Mouse (Mus musculus): ENCODE measurements around the gene P3h2. TPM values are rescaled to one million over a fixed set of nuclear protein-coding genes. Genes with fewer than 3 reads are reported as not detected.

The P3h2 gene
- 1 to 10 TPM; 5.7 to 6.8 TPM for total RNA-seq (2021)

GRCm38 (mm10) chr16:26105115-26105974 lies at the start of gene P3h2:
TSS of gene P3h2 (minus strand) at chr16:26105784.
- intact Hi-C loops (cut with DNase I) = loop anchor here (2.0 to 5.0 kb wide), 4 partner anchors 53 to 139 kb away; no protein-coding TSS in a partner anchor
- peak; percentile 72 to 77 for DNase-seq

- intact Hi-C loops (cut with DNase I) = no loop called here
- no peak for DNase-seq
These were observed 46.7 kb upstream of the P3h2 start for GRCm38 (mm10) chr16:26152258-26152657.

- intact Hi-C loops (cut with DNase I) = no loop called here
- DNase-seq = no peak
These were observed 45.4 kb upstream of the P3h2 start for GRCm38 (mm10) chr16:26150943-26151342.

- intact Hi-C loops (cut with DNase I) = no loop called here
- no peak for DNase-seq
These were observed 41.3 kb upstream of the P3h2 start for GRCm38 (mm10) chr16:26146853-26147252.

- DNase-seq = no peak
- intact Hi-C loops (cut with DNase I) = no loop called here
These were observed 25.5 kb upstream of the P3h2 start for GRCm38 (mm10) chr16:26131126-26131525.

- intact Hi-C loops (cut with DNase I) = loop anchor here (5.0 kb wide), 3 partner anchors 54 to 124 kb away; no protein-coding TSS in a partner anchor
- no peak for DNase-seq
These were observed 1.0 kb upstream of the P3h2 start for GRCm38 (mm10) chr16:26106618-26107017.

GRCm38 (mm10) chr16:26106041-26106617 lies 545 bp upstream of the P3h2 start:
- intact Hi-C loops (cut with DNase I) = loop anchor here (5.0 kb wide), 3 partner anchors 54 to 124 kb away; no protein-coding TSS in a partner anchor
- DNase-seq = peak; percentile 16 to 23

GRCm38 (mm10) chr16:26104274-26104673 lies 1.3 kb downstream of the P3h2 start:
- intact Hi-C loops (cut with DNase I) = loop anchor here (2.0 to 5.0 kb wide), 2 partner anchors 93 to 137 kb away; no protein-coding TSS in a partner anchor
- DNase-seq = no peak

- intact Hi-C loops (cut with DNase I) = loop anchor here (5.0 kb wide), 1 partner anchor 94 kb away; no protein-coding TSS in a partner anchor
These were observed 2.7 kb downstream of the P3h2 start for GRCm38 (mm10) chr16:26102856-26103255.

DNA sequence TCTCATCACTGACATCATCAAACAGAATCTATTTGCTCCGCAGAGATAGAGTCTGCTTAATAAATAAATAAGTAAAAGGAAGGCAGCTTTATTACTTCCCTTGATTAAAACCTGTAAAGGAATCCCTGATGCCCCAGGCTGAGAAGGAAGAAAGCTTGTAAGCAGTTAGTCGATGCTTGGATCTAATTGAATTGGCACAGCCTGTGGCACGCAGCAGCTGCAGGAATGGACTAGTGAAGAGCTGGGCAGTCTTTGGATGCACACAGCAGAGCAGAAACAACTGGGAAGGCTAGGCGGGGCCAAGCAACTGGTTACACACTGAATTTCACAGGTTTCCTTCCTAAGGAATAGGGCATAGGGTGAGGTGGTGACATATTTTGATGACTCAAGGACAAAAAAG lies 5.4 kb downstream of the P3h2 start:
- intact Hi-C loops (cut with DNase I) = loop anchor here (5.0 kb wide), 1 partner anchor 97 kb away; no protein-coding TSS in a partner anchor
- no peak for DNase-seq

More at GRCm38 (mm10) chr16:26102856-26103255, 2.7 kb downstream of the P3h2 start:
- DNase-seq = no peak

DNA sequence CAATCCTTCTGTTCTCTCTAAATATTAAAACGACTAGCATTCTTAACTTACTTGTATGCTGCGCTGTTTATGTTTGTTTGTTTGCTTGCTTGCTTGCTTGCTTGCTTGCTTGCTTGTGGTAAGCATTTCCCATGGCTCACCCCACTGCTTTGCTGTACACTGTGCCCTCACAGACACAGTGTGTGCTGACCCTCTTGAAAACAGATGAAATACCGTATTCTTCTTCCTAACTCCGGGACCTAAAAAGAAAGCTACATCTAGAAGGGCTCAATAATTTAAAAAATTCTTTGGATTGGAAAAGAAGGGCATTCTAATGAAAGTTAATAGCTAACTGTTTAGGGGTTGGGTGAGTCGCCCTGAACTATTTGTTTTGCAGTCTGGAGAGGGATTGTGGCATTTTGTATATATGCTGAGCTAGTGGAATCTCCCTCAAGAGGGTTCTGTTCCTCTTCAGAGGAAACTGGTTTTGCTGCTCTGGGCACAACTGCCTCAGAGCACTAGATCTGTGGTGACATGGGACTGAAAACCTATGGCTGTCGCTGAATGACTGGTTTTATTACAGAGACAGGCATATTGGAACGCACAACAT lies 9.8 kb downstream of the P3h2 start:
- intact Hi-C loops (cut with DNase I) = no loop called here
- DNase-seq = no peak

GRCm38 (mm10) chr16:26093888-26094287 lies 11.7 kb downstream of the P3h2 start:
- intact Hi-C loops (cut with DNase I) = no loop called here
- DNase-seq = no peak

- intact Hi-C loops (cut with DNase I) = no loop called here
- no peak for DNase-seq
These were observed 16.6 kb downstream of the P3h2 start for GRCm38 (mm10) chr16:26088976-26089375.

- intact Hi-C loops (cut with DNase I) = no loop called here
These were observed 17.3 kb downstream of the P3h2 start for GRCm38 (mm10) chr16:26088240-26088639.

GRCm38 (mm10) chr16:26086955-26087354 lies 18.6 kb downstream of the P3h2 start:
- DNase-seq = no peak
- intact Hi-C loops (cut with DNase I) = no loop called here

More at GRCm38 (mm10) chr16:26088240-26088639, 17.3 kb downstream of the P3h2 start:
- DNase-seq = no peak

DNA sequence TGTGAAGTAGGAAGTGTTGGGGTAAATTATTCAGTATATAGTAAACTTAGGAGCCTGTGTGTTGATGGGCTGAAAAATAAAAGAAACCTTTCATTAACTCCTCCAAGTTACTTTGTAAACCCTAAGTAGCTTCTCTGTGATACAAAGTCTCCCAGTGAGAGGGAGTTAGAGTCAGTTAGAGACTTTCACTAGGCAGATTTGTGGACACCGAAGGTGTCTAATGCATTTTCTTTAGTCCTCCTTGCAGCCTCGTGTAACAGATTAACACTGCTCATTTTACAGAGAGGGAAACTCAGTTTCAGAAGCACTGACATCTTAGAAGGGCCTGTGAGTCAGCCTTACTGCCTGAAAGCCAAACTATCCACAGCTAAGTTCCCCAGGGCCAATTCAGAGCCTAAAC lies 20.4 kb downstream of the P3h2 start:
- intact Hi-C loops (cut with DNase I) = no loop called here
- no peak for DNase-seq

DNA sequence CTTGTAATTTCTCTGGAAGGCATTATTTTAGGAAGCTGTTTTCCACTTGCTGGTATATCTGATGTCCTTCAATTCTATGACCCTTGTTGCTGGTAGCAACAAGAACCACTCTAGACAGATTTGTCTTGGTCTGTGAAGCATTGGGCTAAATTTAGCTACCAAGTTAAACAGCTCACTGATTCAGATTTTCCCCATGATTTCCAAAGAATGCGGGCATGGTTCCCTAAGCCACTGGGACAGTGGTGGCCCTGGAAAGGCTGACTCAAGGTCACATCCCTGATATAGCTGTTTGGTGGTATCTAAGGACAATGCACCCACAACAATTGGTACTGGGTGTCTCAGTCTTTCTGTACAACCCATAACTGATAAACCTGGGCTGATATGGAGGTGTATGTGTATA lies 22.8 kb downstream of the P3h2 start:
- intact Hi-C loops (cut with DNase I) = no loop called here
- peak; percentile 31 for DNase-seq

GRCm38 (mm10) chr16:26082391-26082790 lies 23.2 kb downstream of the P3h2 start:
- intact Hi-C loops (cut with DNase I) = no loop called here
- no peak for DNase-seq

- DNase-seq = no peak
- intact Hi-C loops (cut with DNase I) = no loop called here
These were observed 26.6 kb downstream of the P3h2 start for GRCm38 (mm10) chr16:26078923-26079351.

DNA sequence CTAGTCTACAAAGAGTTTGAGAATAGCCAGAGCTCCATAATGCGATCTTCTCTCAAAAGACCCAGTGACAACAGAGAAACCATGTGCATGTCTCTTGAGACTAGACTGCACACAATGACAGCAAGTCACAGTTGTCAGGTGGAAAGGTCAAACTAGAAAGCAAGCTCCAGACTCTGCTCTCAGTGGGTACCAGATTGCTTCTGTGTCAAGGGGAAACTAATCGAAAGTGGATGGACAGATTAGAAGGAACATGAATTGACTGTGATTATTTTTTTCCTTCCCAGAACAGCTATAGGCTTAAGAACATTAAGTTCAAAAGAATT lies 27.5 kb downstream of the P3h2 start:
- no peak for DNase-seq
- intact Hi-C loops (cut with DNase I) = no loop called here

Data from heart, postnatal 10 days (tissue).